Mouse (Mus musculus): ENCODE data around the gene Myo19.
A peak's percentile ranks its signal among the peaks of the same experiment; 100 is the strongest.

Myo19 gene

GRCm38 (mm10) chr11:84945841-84946240, 65.9 kb downstream of the Myo19 start:
- DNase-seq (ENCODE audit: low spot score), result no peak

DNA sequence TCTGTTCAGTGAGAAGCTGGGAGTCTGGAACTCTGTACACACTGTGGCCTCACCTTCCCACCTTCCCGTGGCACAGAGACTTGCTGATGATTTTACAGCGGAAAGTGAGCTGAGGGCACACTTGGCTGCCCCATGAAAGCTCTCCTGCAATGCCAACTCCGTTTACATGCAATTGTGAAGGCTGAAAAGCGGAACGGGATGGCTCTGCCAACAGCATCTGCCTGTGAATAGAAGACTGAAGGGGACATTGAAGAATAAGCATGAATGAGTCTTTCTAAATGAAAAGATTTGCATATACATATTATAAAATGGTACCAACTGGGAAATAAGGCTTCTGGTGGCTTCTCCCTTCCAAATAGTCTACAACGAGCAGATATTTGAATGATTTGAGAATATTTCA, 67.3 kb downstream of the Myo19 start:
- no peak for DNase-seq (ENCODE audit: low spot score)

DNA sequence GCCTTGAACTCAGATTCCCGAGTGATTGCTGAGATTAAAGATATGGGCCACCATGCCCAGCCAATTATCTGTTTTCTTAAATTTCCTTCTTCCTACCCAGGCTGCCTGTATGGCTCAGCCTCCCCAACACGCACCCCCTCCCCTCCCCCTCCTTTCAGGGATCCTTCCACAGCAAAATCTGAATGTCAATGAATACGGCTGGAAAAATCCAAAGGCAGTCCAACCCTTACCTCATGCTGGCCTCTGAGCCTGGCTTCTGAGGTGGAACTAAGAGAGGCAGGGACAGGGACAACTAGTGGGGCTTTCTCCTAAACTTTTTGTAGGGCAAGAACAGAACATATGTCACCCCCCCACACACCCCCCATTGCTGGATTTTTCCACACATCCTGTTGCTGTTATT, 68.2 kb downstream of the Myo19 start:
- DNase-seq (ENCODE audit: low spot score), result no peak

DNA sequence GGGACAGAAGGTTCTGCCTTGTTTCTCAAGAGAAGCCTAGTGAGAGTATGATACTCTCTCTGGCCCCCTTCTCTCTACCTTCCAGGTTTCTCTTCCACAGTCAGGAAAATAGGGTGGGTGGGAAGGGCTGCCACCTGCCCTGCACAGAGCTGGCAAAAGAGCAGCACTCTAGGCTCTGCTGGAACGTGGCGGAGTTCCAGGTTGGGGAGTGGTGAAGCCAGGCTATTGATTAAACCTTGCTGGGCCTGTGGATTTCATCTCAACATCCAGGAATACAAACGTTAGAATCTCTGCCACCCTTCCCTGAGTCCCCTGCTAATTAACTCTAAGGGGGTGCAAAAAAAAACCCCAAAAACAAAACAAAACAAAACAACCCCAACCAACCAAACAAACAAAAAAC, 68.6 kb downstream of the Myo19 start:
- no peak for DNase-seq (ENCODE audit: low spot score)

- DNase-seq (ENCODE audit: low spot score), result no peak
Measured at GRCm38 (mm10) chr11:84952611-84953010, 72.7 kb downstream of the Myo19 start.

- DNase-seq (ENCODE audit: low spot score), result no peak
Measured at GRCm38 (mm10) chr11:84956400-84956799, 76.5 kb downstream of the Myo19 start.

DNA sequence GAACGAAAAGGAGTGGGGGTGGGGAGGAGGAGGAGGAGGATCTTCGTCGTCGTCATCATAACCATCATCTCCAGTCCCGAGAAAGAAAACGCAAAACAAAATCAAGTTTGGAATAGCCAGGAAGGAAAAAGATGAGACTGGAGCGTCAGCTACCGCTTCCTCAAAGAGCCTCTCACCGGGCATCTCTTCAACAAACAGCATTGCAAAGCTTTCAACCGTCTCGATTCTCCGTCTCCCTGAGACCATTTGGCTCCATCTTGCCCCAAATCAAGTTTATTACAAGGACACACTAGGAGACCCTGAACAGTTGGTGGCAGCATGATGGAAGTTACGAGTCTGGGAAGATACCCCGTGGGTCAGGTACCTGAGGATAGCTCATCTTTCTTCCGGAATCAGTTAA, 77.2 kb downstream of the Myo19 start:
- DNase-seq (ENCODE audit: low spot score), result peak; percentile 18

DNA sequence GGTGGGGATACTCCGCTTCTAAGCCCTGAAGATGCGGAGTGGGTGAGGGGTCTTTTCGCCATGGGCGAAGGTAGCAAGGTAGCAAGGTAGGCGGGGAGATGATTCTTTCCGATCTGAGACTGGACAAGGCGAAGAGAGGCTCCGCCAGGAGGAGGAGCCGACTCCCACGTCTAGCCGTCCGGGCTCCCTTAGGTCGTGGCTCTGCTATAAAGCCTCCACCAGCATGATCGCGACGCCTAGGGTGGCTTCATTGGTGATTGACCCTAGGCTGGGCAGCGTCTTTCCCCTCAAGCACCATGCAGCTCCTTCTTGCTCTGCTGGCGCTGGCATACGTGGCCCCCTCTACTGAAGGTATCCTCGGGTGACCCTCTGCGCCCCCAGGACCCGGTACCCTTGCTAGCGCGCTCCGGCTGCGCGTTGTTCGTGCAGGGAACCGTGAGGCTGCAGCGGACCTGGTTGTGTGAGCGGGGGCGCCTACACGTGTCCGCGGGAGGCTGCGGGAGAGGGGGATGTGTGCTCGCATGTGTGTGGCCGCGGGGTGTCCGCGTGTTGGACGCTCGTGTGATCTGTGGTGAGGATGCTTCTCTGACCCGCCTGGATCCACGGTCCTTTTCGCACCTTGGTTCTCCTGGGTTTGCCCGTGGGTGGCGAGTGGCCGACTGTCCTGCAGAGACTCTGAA, 77.8 kb downstream of the Myo19 start, which contains the start of gene Car4:
Gene Car4 (plus strand): TSS at position 196 of the 680 bp plus-strand sequence.
- peak; percentile 43 for DNase-seq (ENCODE audit: low spot score)

DNA sequence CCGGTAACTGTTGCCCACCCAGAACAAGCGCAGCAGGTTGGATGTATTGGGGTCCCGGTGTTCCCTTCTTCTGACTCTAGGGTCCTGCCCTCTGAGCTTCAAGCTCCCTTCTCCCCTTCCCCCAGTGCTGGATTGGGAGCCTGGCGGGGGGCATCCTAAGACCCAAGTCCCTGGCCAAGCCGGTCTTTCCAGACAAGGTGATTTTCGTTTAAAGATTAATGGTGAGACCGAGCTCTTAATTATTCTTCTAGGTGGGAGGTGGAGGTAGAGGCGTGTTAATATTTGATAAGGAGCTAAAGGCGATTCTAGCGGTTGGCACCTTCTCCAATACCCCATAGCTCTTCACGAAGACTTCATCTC, 78.3 kb downstream of the Myo19 start:
- DNase-seq (ENCODE audit: low spot score), result peak; percentile 15

- DNase-seq (ENCODE audit: low spot score), result peak; percentile 15
Measured at GRCm38 (mm10) chr11:84959181-84959580, 79.2 kb downstream of the Myo19 start.

DNA sequence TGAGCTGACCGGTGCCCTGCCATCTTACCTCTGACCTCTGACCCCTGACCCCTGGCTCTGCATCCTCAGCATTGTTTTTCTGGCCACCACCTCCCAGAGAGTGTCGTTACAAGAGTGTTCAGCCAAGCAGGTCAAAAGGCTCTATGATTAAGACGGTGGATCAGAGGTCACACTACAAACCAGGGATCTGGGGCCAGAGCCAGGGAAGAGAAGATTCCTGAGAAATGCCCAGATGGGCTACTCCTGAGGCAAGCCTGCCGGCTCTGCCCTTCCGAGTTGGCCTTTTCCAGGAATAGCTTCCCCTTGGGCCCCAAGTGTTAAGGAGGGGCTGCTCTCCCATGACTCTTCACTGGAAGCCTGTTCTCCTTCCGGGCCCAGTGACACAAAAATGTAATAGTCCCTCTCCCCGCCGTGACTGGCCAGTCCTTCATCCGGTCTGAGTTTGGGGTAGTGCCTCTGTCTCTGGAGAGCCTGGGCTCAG, 79.8 kb downstream of the Myo19 start:
- DNase-seq (ENCODE audit: low spot score), result peak; percentile 55

- no peak for DNase-seq (ENCODE audit: low spot score)
Measured at GRCm38 (mm10) chr11:84960291-84960690, 80.3 kb downstream of the Myo19 start.

DNA sequence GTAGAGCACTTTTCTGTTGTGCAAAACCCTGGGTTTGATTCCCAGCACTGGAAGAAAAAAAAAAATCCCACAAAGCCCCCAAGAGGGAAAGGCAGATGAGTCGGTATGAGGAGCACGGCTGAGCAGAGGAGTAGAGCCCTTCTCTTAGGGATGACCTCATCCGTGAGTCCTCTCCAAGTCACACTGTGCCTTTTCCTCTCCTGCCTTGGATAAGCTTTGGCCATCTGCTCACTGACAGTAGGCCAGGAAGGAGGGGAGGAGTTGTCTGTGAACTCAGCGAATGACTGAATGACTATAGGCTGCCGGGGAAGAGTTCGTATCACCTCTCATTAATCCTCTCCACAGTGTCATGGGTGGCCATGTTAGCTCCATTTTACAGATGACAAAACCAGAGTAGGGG, 80.8 kb downstream of the Myo19 start:
- no peak for DNase-seq (ENCODE audit: low spot score)
